Mouse (Mus musculus) liver, embryonic 14.5 days (tissue): ENCODE data around the gene Elp5.

ENCODE experiments used
- CTCF ChIP-seq: IDR thresholded peaks from 2 replicates; pipeline ENCODE4 v1.5.1; 2016; ENCODE audit warnings: antibody characterized with exemption, low read depth, control low read depth
- EP300 ChIP-seq: IDR thresholded peaks from 2 replicates; pipeline ENCODE4 v1.6.1; 2016; ENCODE audit warnings: antibody characterized with exemption, low read depth

DNA sequence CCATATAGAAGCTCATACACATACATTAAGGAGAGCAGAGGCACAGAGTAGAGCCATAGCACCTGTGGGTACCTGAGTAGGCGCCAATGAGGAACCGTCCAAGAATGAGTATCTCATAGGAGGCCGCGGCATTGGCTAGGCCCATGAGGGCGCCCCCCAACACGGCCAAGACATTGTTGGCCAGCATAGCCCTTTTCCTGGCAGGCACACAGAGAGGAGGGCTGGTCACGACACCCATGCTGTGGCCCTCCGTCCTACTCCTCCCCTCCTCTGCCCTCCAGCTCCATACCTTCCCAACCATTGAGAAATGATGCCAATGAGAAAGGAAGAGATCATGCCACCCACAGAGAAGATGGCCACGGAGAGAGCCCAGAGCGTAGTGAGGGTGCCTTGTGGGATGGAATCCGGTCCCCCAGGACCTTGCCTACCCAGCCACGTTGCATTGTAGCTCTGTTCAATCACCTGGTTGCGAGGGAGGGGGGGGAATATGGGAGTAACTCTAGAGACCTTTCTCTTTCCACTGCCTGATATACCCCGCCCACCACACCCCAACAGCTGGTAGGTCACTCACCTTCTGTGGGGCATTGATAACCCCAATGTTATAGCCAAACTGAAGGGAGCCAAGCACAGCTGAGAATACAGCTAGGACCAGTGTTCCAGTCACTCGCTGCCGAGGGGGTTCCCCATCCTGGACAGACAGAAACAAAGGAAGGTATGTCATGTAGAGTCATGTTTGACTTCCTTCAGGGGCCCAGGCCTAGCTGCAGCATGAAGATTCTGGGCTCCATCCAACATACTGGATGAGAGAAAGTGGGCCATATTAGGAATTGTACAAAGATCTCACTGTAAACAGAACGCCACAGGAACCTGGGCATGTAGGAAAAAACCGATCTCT, 36.1 kb downstream of the Elp5 start:
- TF ChIP-seq EP300 = peak; percentile 88
- no peak for TF ChIP-seq CTCF
